Mouse (Mus musculus) thymus, adult 2 months (tissue): Measurements from ENCODE around the gene Ift122. TPM values are rescaled to one million over a fixed set of nuclear protein-coding genes. Genes with fewer than 3 reads are reported as not detected.
A peak's percentile ranks its signal among the peaks of the same experiment; 100 is the strongest.

Experiments
- DNase-seq: peaks from one replicate; pipeline ENCODE4 v3.0.0; 2021
- H3K27ac ChIP-seq: fragments of 200-500 bp; 2 replicates; pipeline ENCODE4 v1.5.1; 2012; ENCODE audit warnings: low read length, control low read depth; ENCODE audit not compliant: control insufficient read depth, insufficient read depth
- H3K27me3 ChIP-seq: fragments of 200-500 bp; 2 replicates; pipeline ENCODE4 v1.6.1; 2012; ENCODE audit warnings: mild to moderate bottlenecking, low read length, moderate library complexity, mixed read lengths; ENCODE audit not compliant: control insufficient read depth, insufficient read depth
- H3K36me3 ChIP-seq: fragments of 200-500 bp; 2 replicates; pipeline ENCODE4 v1.6.1; 2012; ENCODE audit warnings: mild to moderate bottlenecking, low read length, moderate library complexity; ENCODE audit not compliant: control insufficient read depth, insufficient read depth
- H3K4me1 ChIP-seq: fragments of 200-500 bp; replicated peaks from 2 replicates; pipeline ENCODE4 v1.6.1; 2012; ENCODE audit warnings: low read length; ENCODE audit not compliant: control insufficient read depth, insufficient read depth
- H3K4me3 ChIP-seq: fragments of 200-500 bp; 2 replicates; pipeline ENCODE4 v1.5.1; 2012; ENCODE audit warnings: mild to moderate bottlenecking, low read length, control low read depth, moderate library complexity; ENCODE audit not compliant: control insufficient read depth, insufficient read depth
- CTCF ChIP-seq: fragments of 200-500 bp; IDR thresholded peaks from 2 replicates; pipeline ENCODE4 v1.5.1; 2012; ENCODE audit warnings: mild to moderate bottlenecking, control low read depth, low read length, moderate library complexity, borderline replicate concordance; ENCODE audit not compliant: control insufficient read depth, poor library complexity, insufficient read depth; ENCODE audit errors: extremely low read depth
- POLR2A ChIP-seq: fragments of 200-500 bp; IDR thresholded peaks from 2 replicates; pipeline ENCODE4 v1.6.1; 2012; ENCODE audit warnings: mild to moderate bottlenecking, low read length, control low read depth, moderate library complexity; ENCODE audit not compliant: control insufficient read depth, poor library complexity, insufficient read depth; ENCODE audit errors: extremely low read depth
- WGBS: fragments of 180-500 bp; shearing (Covaris S2); methylation state at CpG from one replicate; pipeline ENCODE4 v1.1.7; 2018; 5-methylcytosine and 5-hydroxymethylcytosine counted together
- polyA plus RNA-seq: library from polyadenylated mRNA; depleted of rRNA; stranded (reverse); fragments of >200 nt; gene quantifications from 2 replicates; pipeline ENCODE4 v1.2.3, GENCODE M21; 2012

The Ift122 gene
- polyA plus RNA-seq, 1 experiment = 7.6 TPM

DNA sequence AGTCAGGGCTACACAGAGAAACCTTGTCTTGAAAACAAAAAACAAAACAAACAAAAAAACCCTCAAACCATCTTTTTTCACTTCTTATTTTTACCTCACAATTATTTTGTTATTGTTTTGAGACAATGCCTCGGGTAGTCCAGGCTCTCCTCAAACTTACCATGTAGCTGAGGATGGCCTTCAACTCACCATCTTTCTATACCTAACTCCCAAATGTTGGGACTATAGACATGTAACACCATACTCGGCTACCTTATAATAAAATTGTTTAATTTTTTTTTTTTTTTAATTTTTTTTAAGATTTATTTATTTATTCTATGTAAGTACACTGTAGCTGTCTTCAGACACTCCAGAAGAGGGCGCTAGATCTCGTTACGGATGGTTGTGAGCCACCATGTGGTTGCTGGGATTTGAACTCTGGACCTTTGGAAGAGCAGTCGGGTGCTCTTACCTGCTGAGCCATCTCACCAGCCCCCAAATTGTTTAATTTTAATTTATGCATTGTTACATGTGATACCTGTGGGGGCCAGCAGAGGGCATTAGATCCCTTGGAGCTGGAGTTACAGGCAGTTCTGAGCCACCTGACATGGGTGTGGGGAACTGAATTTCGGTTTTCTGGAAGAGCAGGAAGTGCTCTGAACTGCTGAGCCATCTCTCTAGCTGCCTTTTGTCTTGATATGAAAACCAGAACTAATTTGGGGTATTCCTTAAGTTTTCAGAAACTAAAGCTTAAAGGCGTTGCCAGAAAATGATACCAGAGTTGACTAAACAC is 6.4 kb upstream of the Ift122 start:
- H3K4me1 ChIP-seq = 0 out of 2 replicates have a peak, but pooled peaks cover 2% of the 10 kb centered on the region
- H3K27ac ChIP-seq = no peak overlapping the region
- DNase-seq = peak; percentile 74
- H3K27me3 ChIP-seq = no peaks in the 10 kb centered on the region
- TF ChIP-seq CTCF = no peak
- TF ChIP-seq POLR2A = no peak
- no peak overlapping the region for H3K4me3 ChIP-seq
- WGBS = 27% methylated on average over 8 of the region's 8 CpGs
- peaks cover 15% of the 10 kb centered on the region for H3K36me3 ChIP-seq

DNA sequence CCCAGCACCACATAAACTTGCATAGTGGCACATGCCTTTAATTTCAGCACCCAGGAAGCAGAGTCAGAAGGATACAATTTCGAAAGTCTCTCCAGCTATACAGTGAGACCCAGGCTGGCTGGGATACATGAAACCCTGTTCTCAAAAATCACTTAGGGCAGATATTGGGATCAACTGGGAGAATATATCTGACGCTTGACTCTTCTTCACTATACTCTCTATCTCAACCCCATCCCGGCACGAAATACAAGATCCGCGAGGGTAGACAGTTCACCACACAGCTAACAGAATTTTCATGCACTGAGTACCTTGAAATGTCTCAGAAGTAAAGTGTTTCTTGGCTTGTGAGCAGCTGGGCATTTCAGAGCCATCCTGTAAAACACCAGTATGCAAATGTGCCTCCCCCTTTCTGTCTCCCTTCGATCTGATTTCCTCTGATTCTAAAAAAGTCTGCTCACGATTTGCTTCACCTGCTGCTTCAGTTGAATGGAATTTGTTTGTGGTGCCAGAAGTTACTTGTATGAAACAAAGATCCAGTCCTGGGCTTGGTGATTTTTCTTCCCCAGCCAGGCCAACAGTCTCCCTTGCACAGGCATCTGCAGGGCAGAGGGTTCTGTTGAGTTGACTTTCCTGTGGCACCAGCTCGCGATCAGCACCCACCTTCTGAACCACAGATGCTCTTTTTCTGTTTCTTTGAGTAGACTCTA is 4.5 kb upstream of the Ift122 start:
- 81% methylated on average over 10 of the region's 10 CpGs for WGBS
- Histone ChIP-seq H3K4me3 (no peak overlapping the region), H3K36me3 (peaks cover 8% of the 10 kb centered on the region)

DNA sequence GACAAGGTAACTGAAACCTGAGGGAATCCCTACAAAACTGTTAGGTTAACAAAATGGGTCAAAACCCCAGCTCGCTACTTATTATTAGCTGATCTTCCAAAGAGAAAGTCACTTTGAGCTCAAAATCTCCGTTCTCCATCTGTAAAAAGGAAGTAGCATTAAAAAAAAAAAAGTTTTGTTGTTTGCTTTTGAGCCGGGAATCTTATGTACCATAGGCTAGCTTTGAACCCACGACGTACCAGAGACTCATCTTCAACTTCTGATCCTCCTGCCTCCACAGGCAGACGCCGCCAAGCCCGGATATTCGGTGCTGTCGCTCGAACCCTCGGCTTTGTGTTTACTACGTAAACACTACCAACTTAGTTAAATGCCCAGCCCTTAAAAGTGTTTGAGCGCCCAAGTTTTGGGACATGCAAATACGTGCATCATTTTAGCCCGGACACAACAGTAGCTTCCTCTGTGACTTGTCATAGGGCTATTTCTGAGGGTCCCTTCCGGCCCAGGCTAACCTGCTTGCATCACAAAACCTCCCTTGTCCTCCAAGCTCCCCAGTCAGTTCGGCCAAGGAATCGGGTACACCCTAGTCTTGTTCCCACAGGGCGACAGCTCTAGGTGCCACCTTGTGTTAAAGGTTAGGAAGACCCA is 702 bp upstream of the Ift122 start:
- Histone ChIP-seq H3K27me3 (no peaks in the 10 kb centered on the region), H3K4me3 (peak overlapping the region; percentile 59), H3K4me1 (peaks cover 8% of the 10 kb centered on the region), H3K36me3 (no peaks in the 10 kb centered on the region), H3K27ac (peak overlapping the region; percentile 73)
- 4% methylated on average over 20 of the region's 20 CpGs for WGBS
- TF ChIP-seq POLR2A (no peak), CTCF (no peak)
- DNase-seq = no peak

More for the DNA sequence above, 4.5 kb upstream of the Ift122 start:
- TF ChIP-seq CTCF = no peak
- no peak for TF ChIP-seq POLR2A
- peak overlapping the region; percentile 55 for H3K27ac ChIP-seq
- DNase-seq = no peak
- H3K27me3 ChIP-seq = no peaks in the 10 kb centered on the region
- H3K4me1 ChIP-seq = peaks cover 8% of the 10 kb centered on the region

DNA sequence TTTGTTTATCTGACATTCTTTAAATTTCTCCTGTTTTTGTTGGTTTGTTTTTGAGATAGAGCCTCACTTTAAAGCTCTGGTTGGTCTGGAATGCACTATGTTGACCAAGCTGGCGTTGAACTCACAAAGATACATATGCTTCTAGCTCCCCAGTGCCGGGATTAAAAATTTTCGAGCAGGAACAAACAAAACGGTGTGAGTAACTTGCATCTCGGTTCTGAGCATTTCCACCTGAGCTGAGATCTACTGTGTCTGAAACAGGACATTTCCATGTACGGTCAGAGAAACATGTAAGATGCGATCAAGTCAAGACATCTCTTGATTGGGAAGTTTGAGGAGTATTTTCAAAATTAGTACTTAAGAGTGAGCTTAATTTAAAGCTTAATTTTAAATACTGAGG is 715 bp downstream of the Ift122 start:
- Histone ChIP-seq H3K27me3 (no peaks in the 10 kb centered on the region), H3K36me3 (no peaks in the 10 kb centered on the region), H3K4me3 (no peak overlapping the region), H3K4me1 (peaks cover 8% of the 10 kb centered on the region), H3K27ac (no peak overlapping the region; the same call in 1 of the 2 replicates)
- WGBS = 67% methylated on average over 7 of the region's 7 CpGs
- no peak for DNase-seq
- TF ChIP-seq CTCF = no peak
- no peak for TF ChIP-seq POLR2A

DNA sequence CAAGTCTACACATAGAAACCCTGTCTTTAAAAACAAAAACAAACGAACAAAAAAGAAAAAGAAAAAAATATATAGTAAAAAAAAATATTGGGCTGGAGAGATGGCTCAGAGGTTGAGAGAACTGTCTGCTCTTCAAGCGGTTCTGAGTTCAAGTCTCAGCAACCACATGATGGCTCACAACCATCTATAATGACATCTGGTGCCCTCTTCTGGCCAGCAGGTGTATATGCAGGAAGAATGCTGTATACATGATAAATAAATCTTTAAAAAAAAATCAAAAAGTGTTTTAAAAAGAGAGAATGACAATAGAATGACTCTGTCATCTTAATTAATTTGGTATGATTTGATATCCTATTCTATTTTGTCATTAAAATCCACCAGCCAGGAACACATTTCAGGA is 1.2 kb downstream of the Ift122 start:
- DNase-seq = peak; percentile 24
- Histone ChIP-seq H3K4me1 (peaks cover 9% of the 10 kb centered on the region), H3K36me3 (no peaks in the 10 kb centered on the region), H3K27me3 (no peaks in the 10 kb centered on the region), H3K27ac (no peak overlapping the region), H3K4me3 (no peak overlapping the region)
- TF ChIP-seq CTCF = no peak
- WGBS = 91% methylated on average over 2 of the region's 2 CpGs

DNA sequence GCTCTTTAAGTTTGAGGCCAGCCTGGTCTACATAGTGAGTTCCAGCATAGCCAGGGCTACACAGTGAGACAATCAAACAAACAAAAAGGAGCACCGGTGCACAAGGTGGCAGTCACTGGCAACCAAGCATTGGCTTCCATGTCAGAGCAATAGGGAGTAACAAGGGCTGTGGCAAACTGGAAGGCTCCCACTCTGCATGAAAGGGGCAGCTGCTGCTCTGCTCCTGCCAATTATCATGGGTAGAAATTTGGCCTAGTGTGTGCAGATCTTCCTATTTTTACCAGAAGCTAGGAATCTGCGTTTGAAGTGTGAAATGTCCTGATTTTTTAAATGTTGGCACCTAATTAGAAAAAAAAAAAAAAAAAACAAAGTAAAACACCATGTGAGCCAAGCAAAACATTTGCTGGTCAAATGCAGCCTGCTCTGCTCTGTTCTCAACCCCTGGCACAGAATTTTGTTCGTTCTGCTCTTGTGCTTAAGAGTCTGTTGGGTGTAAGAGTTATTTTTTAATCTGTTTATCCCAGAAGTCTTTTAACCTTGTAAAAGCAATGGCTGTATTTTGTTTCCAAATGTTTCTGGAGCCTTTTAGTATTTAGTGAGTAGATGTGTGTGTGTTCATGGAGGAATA is 2.6 kb downstream of the Ift122 start:
- no peak for DNase-seq
- no peaks in the 10 kb centered on the region for H3K27me3 ChIP-seq
- H3K27ac ChIP-seq = no peak overlapping the region
- no peak overlapping the region for H3K4me3 ChIP-seq
- TF ChIP-seq POLR2A = no peak
- H3K36me3 ChIP-seq = no peaks in the 10 kb centered on the region
- WGBS = 93% methylated on average over 3 of the region's 3 CpGs
- peaks cover 11% of the 10 kb centered on the region for H3K4me1 ChIP-seq
